Mouse (Mus musculus): ENCODE results near the gene Reps2. TPM values are rescaled to one million over a fixed set of nuclear protein-coding genes. Genes with fewer than 3 reads are reported as not detected.

Gene Reps2
- total RNA-seq, 2 experiments from 2014 or later = 0.71 to 2.5 TPM

Other genes starting within 250 kb of the Reps2 start
- 354 and 385 TPM in 2 replicates for gene Rbbp7, start 116.8 kb upstream of the Reps2 start, total RNA-seq (2015)
- gene Rbbp7, start 116.8 kb upstream of the Reps2 start, total RNA-seq (2017) = 267 and 297 TPM in 2 replicates
- gene Txlng, start 185.8 kb upstream of the Reps2 start, total RNA-seq (2015) = 23.1 and 30.1 TPM in 2 replicates
- gene Txlng, start 185.8 kb upstream of the Reps2 start, total RNA-seq (2017) = 35.8 and 51.6 TPM in 2 replicates
- gene Syap1, start 244.8 kb upstream of the Reps2 start, total RNA-seq (2015) = 24.1 and 28.3 TPM in 2 replicates
- 40.3 and 45.7 TPM in 2 replicates for gene Syap1, start 244.8 kb upstream of the Reps2 start, total RNA-seq (2017)